Mouse (Mus musculus): ENCODE data around the gene Rptor.

Rptor gene

GRCm38 (mm10) chr11:119602763-119603526 lies at the start of gene Rptor:
Gene Rptor (plus strand): TSS chr11:119602905.
- peak; percentile 97 for DNase-seq (ENCODE audit: extremely low spot score)

DNA sequence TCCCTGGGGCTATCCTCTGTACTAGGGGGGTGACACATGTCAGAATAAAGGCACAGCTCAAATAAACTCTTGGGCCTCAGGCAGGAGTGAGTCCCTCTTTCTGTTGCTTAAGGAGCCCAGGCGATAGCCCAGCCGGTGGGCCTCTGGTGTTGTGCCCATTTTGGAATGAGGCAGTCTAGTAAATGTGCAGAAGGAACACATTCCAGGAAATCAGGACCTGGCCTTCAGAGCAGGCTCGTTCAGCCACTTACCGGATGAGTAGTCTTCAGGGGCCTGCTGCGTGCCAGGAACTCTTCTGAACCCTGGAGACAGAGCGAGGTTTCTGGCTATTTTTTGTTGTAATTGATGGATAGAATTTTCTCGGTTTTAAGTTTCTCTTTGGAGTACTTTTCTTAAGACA lies 48.0 kb upstream of the Rptor start:
- DNase-seq (ENCODE audit: extremely low spot score), result no peak

- no peak for DNase-seq (ENCODE audit: extremely low spot score)
Measured at GRCm38 (mm10) chr11:119555170-119555569, 47.5 kb upstream of the Rptor start.

DNA sequence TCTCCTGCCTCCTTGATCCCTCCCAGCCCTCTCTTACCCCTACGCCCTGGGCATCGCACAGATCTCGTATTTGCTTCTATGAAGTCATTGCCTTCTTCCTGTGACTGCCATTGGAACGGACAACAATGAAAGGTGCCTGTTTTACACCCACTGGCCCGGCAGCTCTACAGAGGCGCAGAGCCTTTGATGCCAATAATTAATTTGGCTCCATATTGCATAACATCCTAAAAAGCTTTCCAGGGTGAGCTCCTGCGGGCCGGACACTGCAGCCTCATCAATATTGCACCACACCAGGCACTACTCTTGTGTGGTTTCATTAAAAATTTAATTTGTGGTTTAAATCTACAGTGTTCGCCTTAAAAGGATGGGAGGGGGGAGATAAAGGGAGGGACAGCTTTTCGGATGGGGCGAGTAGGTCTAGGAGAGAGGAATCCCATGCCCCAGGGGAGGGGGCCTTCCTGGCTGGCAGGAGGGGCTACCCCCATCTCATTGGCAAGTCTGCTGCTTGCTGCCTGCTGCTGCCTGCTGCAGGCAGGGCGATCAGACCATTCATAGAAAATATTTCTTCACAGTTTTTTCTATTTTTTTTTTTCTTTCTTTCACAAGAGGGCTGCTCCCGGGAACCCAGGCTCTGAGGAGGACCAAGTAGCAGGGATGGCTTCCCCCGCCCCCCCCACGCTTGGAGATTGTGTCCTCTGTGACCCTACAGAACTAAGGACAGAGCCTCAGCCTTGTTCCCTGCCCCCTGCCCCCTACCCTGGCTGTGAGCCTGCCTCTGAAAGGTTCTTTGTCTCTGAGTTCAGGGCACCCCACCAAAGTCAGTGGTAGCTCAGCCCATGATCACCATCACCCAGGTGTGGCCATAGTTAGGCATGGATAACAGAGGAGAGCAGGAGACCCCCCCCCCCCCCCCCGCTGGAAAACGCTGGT lies 44.5 kb upstream of the Rptor start:
- DNase-seq (ENCODE audit: extremely low spot score), result no peak

DNA sequence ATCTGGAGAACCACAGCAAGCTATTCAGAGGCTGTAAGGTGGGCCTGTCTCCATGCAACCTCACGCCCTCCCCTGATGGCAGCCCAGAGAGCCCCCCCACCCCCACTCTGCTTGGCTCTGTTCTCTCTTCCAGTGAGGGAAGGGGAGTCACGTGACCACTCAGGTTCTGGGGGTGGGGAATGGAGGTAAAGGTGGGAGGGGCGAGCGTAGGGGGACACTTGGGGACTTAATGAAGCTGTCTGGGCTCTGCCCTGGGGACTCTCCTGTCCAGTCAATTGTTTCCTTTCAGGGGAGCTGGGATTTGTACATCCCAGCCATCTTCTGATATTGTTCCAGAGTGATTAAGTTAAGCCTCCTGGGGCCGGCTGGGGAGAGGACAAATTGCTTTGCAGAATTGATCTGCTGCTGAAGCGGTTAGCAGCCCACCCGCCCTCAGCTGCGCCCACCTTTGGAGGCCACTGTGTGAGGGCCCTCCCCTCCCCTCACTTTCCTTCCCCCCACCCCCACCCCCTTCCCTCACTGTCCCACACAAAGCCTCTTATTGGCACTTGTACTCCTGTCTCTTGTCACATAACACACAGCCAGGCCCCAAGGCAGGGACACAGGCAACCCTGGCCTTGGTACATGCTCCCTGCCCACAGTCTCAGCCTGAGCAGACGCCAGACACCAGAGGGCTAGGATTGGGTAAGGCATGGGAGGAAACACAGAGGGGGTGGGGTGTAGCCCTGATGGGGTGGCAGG lies 43.7 kb upstream of the Rptor start:
- peak; percentile 61 for DNase-seq (ENCODE audit: extremely low spot score)

DNA sequence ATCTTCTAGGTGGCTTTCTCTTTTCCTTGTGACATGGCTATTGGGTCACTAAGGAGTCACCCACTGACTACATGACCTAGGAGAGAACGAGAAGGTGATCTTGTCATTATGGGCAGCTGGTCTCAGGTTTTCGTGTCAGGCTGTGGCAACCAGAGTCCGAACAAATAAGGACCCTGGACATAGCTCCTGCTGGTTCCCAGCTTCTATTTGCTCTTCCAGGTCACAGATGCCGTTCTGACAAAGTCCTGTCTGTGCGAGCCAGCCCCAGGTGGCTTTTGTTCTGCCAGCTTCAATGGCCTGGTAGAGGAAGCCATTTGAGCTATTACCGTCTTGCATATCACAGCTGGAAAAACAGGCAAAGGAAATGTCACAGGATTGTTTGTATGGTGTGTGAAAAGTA lies 40.4 kb upstream of the Rptor start:
- no peak for DNase-seq (ENCODE audit: extremely low spot score)

GRCm38 (mm10) chr11:119563166-119563565 lies 39.5 kb upstream of the Rptor start:
- DNase-seq (ENCODE audit: extremely low spot score), result no peak

GRCm38 (mm10) chr11:119564383-119564782 lies 38.3 kb upstream of the Rptor start:
- DNase-seq (ENCODE audit: extremely low spot score), result no peak

- DNase-seq (ENCODE audit: extremely low spot score), result no peak
Measured at GRCm38 (mm10) chr11:119565021-119565420, 37.7 kb upstream of the Rptor start.

- DNase-seq (ENCODE audit: extremely low spot score), result no peak
Measured at GRCm38 (mm10) chr11:119565684-119566083, 37.0 kb upstream of the Rptor start.

GRCm38 (mm10) chr11:119566188-119566587 lies 36.5 kb upstream of the Rptor start:
- DNase-seq (ENCODE audit: extremely low spot score), result no peak

DNA sequence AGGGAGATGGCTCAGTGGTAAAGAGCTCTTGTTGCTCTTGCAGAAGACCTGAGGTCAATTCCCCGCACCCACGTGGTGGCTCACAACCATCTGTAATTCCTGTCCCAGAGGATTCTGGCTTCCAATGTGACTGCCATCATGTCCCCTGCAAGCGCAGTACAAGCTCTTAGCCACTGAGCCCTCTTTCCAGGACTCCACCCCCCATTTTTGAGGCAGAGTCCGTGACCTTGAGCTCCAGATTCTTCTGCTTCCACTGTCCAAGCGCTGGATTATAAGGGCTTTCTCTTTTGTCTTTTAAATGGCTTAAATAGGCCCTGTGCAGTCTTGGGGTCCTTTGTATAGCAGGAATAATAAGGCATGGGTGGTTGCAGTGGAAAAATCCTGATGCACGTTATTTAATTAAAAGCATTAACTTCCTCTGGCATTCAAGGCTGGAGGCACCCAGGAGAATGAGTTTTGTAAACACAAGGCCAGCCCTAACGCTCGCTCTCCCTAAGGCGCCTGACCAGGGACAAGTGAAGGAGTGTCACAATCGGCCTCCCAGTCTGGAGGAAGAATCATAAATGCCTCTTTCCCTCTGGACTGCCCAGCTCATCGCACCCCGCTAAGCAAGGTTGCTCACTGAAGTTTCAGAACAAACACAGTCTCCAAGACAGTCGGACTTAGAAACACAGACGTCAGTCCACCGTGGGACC lies 30.2 kb upstream of the Rptor start:
- no peak for DNase-seq (ENCODE audit: extremely low spot score)

GRCm38 (mm10) chr11:119576855-119577254 lies 25.9 kb upstream of the Rptor start:
- DNase-seq (ENCODE audit: extremely low spot score), result no peak

DNA sequence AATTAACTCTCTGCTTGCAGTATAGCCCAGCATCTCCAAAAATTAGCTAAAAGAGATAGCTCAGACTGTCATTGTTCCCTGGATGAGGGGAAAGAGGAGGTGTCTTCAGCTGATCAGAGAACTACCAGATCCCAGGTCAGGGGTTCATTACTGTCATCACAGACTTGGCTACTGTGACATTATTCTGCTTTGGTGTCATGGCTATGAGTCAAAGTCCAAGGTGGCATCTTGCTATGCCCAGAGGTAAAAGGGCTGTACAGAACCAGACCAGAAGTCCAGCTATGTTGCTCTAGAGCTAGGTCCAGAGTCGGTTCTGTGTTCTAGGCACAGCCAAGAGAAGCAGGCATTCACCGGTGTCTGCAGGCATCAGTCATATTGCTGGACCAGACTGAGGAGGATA lies 25.0 kb upstream of the Rptor start:
- DNase-seq (ENCODE audit: extremely low spot score), result no peak

GRCm38 (mm10) chr11:119586511-119586910 lies 16.2 kb upstream of the Rptor start:
- no peak for DNase-seq (ENCODE audit: extremely low spot score)

DNA sequence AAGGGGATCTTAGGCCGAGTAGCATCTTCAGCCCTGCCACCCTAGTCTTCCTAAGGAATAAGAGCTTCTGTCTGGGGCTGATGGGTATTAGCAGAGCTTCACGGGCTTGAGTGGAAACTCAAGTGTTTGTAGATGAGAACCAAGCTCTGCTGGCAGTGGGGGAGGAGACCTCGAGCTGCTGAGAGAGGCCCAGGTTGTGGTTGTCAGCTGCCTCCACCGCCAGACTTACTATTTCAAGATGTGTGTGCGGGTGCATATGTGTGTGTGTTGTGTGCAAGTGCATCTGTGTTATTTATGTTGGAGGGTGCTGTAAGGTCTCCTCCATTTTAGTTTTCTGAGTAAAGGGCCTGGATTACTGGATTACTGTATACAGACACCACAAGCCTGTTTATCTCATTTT lies 15.6 kb upstream of the Rptor start:
- no peak for DNase-seq (ENCODE audit: extremely low spot score)

DNA sequence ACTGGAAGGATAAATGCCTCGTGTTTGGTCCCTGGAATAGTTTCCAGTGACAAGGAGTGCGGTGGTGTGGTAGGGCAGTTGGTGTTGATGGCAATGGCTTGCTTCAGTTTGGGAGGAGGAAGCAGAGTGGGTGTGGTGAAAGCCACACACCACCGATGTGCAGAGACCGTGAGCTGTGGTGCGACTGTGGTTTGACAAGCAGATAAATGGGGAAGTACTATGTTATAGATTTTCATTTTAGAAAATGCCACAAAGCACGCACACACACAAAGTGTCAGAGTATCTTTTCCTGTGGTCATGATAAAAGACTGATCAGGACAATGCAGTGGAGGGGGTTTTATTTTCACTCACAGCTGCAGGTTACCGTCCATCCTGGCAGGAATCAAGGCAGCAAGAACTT lies 13.5 kb upstream of the Rptor start:
- no peak for DNase-seq (ENCODE audit: extremely low spot score)

- no peak for DNase-seq (ENCODE audit: extremely low spot score)
Measured at GRCm38 (mm10) chr11:119593966-119594365, 8.7 kb upstream of the Rptor start.

GRCm38 (mm10) chr11:119598856-119599255 lies 3.8 kb upstream of the Rptor start:
- DNase-seq (ENCODE audit: extremely low spot score), result no peak

DNA sequence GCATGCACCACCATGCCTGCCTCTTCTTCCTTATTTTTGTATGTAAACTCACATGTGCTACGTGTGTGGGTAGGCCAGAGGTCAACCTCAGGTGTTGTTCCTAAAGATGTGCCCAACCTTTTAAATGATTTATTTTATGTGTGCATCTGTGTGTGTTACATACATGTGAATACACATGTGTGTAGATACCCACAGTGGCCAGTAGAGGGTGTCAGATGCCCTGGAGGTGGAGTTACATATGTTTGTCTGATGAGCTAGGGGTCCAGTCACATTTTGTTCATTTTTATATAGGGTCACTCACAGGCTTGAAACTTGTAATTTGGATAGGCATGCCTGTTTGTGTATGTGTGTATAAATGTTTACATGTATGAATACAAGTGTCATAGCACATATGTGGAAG lies 2.4 kb upstream of the Rptor start:
- no peak for DNase-seq (ENCODE audit: extremely low spot score)

DNA sequence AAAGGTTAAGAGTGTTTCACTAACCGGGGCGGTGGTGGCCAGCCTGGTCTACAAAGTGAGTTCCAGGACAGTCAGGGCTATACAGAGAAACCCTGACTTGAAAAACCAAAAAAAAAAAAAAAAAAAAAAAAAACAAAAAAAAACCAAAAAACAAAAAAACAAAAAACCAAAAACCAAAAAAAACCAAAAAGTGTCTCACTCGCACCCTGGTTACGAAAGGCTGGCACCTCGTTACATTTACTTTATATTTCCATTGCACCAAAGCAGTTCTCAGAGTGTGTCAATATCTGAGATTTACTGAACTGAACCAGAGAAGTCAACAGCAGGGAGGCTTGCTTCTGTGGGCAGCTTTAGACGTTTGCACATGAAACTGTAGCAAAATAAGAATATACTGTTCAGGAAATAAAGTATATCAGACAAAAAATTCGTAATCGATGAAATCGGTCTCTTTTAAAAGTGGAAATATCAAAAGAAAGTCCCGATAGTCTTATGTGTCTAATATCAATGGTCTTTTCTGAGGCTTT lies 466 bp upstream of the Rptor start:
- no peak for DNase-seq (ENCODE audit: extremely low spot score)

All from embryo, embryonic 9.5 days (tissue).